Mouse (Mus musculus) lung, embryonic 14.5 days (tissue): ENCODE data around the gene Fsip1. TPM values are rescaled to one million over a fixed set of nuclear protein-coding genes. Genes with fewer than 3 reads are reported as not detected.
A peak's percentile ranks its signal among the peaks of the same experiment; 100 is the strongest.

Source experiments
- ATAC-seq: fragments of 200-750 bp; cut with Nextera tagmentation; 2 replicates; pipeline ENCODE4 v1.8.0; 2017; ENCODE audit warnings: mild to moderate bottlenecking, moderate TSS enrichment, moderate library complexity; ENCODE audit not compliant: insufficient read depth
- DNase-seq: peaks from one replicate; pipeline ENCODE4 v3.0.0-alpha.2; 2015
- H3K27ac ChIP-seq: fragments of 300-500 bp; sonication (generic); 2 replicates; pipeline ENCODE4 v1.5.1; 2014; ENCODE audit warnings: low read depth, mild to moderate bottlenecking, moderate library complexity
- H3K27me3 ChIP-seq: fragments of 300-500 bp; sonication (generic); 2 replicates; pipeline ENCODE4 v1.6.1; 2014; ENCODE audit warnings: low read length, control low read depth; ENCODE audit not compliant: insufficient read depth
- H3K36me3 ChIP-seq: fragments of 300-500 bp; sonication (generic); 2 replicates; pipeline ENCODE4 v1.6.1; 2014; ENCODE audit warnings: control low read depth; ENCODE audit not compliant: insufficient read depth
- H3K4me1 ChIP-seq: fragments of 300-500 bp; sonication (generic); 2 replicates; pipeline ENCODE4 v1.6.1; 2014; ENCODE audit warnings: antibody characterized with exemption, control low read depth; ENCODE audit not compliant: insufficient read depth
- H3K4me2 ChIP-seq: fragments of 300-500 bp; sonication (generic); 2 replicates; pipeline ENCODE4 v1.6.1; 2014; ENCODE audit warnings: mild to moderate bottlenecking
- H3K4me3 ChIP-seq: fragments of 300-500 bp; sonication (generic); 2 replicates; pipeline ENCODE4 v1.5.1; 2014; ENCODE audit warnings: low read depth, low read length
- H3K9ac ChIP-seq: fragments of 300-500 bp; sonication (generic); 2 replicates; pipeline ENCODE4 v1.6.1; 2014
- H3K9me3 ChIP-seq: fragments of 300-500 bp; sonication (generic); 2 replicates; pipeline ENCODE4 v1.6.1; 2016; ENCODE audit warnings: low read depth, low read length, control low read depth
- CTCF ChIP-seq: IDR thresholded peaks from 2 replicates; pipeline ENCODE4 v1.5.1; 2016; ENCODE audit warnings: antibody characterized with exemption, low read depth
- WGBS: fragments of 180-500 bp; shearing (Covaris S2); extraction: QIAGEN DNeasy Blood & Tissue Kit; methylation state at CpG from one replicate; pipeline ENCODE4 v1.1.7; 2014; 5-methylcytosine and 5-hydroxymethylcytosine counted together
- polyA plus RNA-seq: library from polyadenylated mRNA; unstranded; fragments of >200 nt; fragmentation: Nextera tagmentation; extraction: Ambion mirVana; gene quantifications from 2 replicates; pipeline ENCODE4 v1.2.1, GENCODE M21; 2014

Gene Fsip1
- polyA plus RNA-seq, 1 experiment from 2014 or later = 1.1 TPM

- H3K9me3 ChIP-seq = no peaks in the 10 kb centered on the region
- ATAC-seq = no peak
- peak; percentile 49 for DNase-seq
- H3K36me3 ChIP-seq = no peaks in the 10 kb centered on the region
- TF ChIP-seq CTCF = no peak
- WGBS = 13% methylated on average over 16 of the region's 16 CpGs
- no peak overlapping the region for H3K9ac ChIP-seq
- H3K27me3 ChIP-seq = no peaks in the 10 kb centered on the region
- H3K4me1 ChIP-seq = no peaks in the 10 kb centered on the region
- no peak overlapping the region for H3K4me3 ChIP-seq
- no peak overlapping the region for H3K27ac ChIP-seq
- 0 out of 2 replicates have a peak overlapping the region, but pooled peaks have one; percentile 8 for H3K4me2 ChIP-seq
Measured at GRCm38 (mm10) chr2:118203739-118204461, 52.9 kb downstream of the Fsip1 start.

- no peak for TF ChIP-seq CTCF
- H3K4me2 ChIP-seq = no peak overlapping the region
- H3K9me3 ChIP-seq = no peaks in the 10 kb centered on the region
- DNase-seq = no peak
- H3K27ac ChIP-seq = no peak overlapping the region
- no peaks in the 10 kb centered on the region for H3K27me3 ChIP-seq
- no peak overlapping the region for H3K9ac ChIP-seq
- no peak for ATAC-seq
- WGBS = 58% methylated on average over 2 of the region's 2 CpGs
- no peaks in the 10 kb centered on the region for H3K4me1 ChIP-seq
- no peaks in the 10 kb centered on the region for H3K36me3 ChIP-seq
- H3K4me3 ChIP-seq = no peak overlapping the region
Measured at GRCm38 (mm10) chr2:118202934-118203333, 53.8 kb downstream of the Fsip1 start.

GRCm38 (mm10) chr2:118201983-118202382 lies 54.8 kb downstream of the Fsip1 start:
- ATAC-seq (no peak), DNase-seq (no peak)
- H3K9me3 ChIP-seq = no peaks in the 10 kb centered on the region
- no peaks in the 10 kb centered on the region for H3K4me1 ChIP-seq
- no peak overlapping the region for H3K27ac ChIP-seq
- H3K27me3 ChIP-seq = no peaks in the 10 kb centered on the region
- no peak overlapping the region for H3K4me2 ChIP-seq
- no peak for TF ChIP-seq CTCF
- no peak overlapping the region for H3K4me3 ChIP-seq
- H3K36me3 ChIP-seq = no peaks in the 10 kb centered on the region
- no peak overlapping the region for H3K9ac ChIP-seq

GRCm38 (mm10) chr2:118199867-118200266 lies 56.9 kb downstream of the Fsip1 start:
- DNase-seq (peak; percentile 89), ATAC-seq (peak; percentile 75)
- no peak overlapping the region for H3K4me2 ChIP-seq
- no peaks in the 10 kb centered on the region for H3K9me3 ChIP-seq
- no peak overlapping the region for H3K9ac ChIP-seq
- H3K36me3 ChIP-seq = no peaks in the 10 kb centered on the region
- H3K4me1 ChIP-seq = no peaks in the 10 kb centered on the region
- no peaks in the 10 kb centered on the region for H3K27me3 ChIP-seq
- peak; percentile 93 for TF ChIP-seq CTCF
- H3K27ac ChIP-seq = no peak overlapping the region
- 6% methylated on average over 5 of the region's 5 CpGs for WGBS
- H3K4me3 ChIP-seq = no peak overlapping the region

GRCm38 (mm10) chr2:118196966-118197365 lies 59.8 kb downstream of the Fsip1 start:
- TF ChIP-seq CTCF = no peak; the same call in none of the 2 replicates
- no peak overlapping the region for H3K4me3 ChIP-seq
- H3K4me2 ChIP-seq = no peak overlapping the region
- no peaks in the 10 kb centered on the region for H3K36me3 ChIP-seq
- no peak overlapping the region for H3K27ac ChIP-seq
- H3K27me3 ChIP-seq = no peaks in the 10 kb centered on the region
- H3K9ac ChIP-seq = no peak overlapping the region
- H3K9me3 ChIP-seq = no peaks in the 10 kb centered on the region
- ATAC-seq (no peak), DNase-seq (no peak)
- 82% methylated on average over 3 of the region's 3 CpGs for WGBS
- no peaks in the 10 kb centered on the region for H3K4me1 ChIP-seq

- Histone ChIP-seq H3K4me1 (no peaks in the 10 kb centered on the region), H3K27me3 (no peaks in the 10 kb centered on the region), H3K27ac (no peak overlapping the region), H3K4me3 (no peak overlapping the region), H3K4me2 (no peak overlapping the region), H3K36me3 (no peaks in the 10 kb centered on the region), H3K9ac (no peak overlapping the region), H3K9me3 (no peaks in the 10 kb centered on the region)
- DNase-seq = no peak
- no peak for TF ChIP-seq CTCF
- ATAC-seq = no peak
- 91% methylated on average over 2 of the region's 2 CpGs for WGBS
Measured at GRCm38 (mm10) chr2:118182136-118182535, 74.6 kb downstream of the Fsip1 start.

GRCm38 (mm10) chr2:118179873-118180585 lies 76.7 kb downstream of the Fsip1 start:
- no peak for TF ChIP-seq CTCF
- peak; percentile 35; the same call in 1 of the 2 replicates for ATAC-seq

More at GRCm38 (mm10) chr2:118179873-118180585, 76.7 kb downstream of the Fsip1 start:
- no peak for DNase-seq
- H3K4me2 ChIP-seq = peak overlapping the region; percentile 43
- H3K27ac ChIP-seq = peak overlapping the region; percentile 58
- H3K27me3 ChIP-seq = no peaks in the 10 kb centered on the region
- H3K9me3 ChIP-seq = no peaks in the 10 kb centered on the region
- no peaks in the 10 kb centered on the region for H3K36me3 ChIP-seq
- H3K4me3 ChIP-seq = 0 out of 2 replicates have a peak overlapping the region, but pooled peaks have one; percentile 5
- H3K9ac ChIP-seq = no peak overlapping the region
- no peaks in the 10 kb centered on the region for H3K4me1 ChIP-seq
